Mouse (Mus musculus) neural tube, embryonic 15.5 days (tissue): ENCODE data around the gene Zfp318. TPM values are rescaled to one million over a fixed set of nuclear protein-coding genes. Genes with fewer than 3 reads are reported as not detected.
A peak's percentile ranks its signal among the peaks of the same experiment; 100 is the strongest.

ENCODE experiments used
- ATAC-seq: fragments of 200-750 bp; cut with Nextera tagmentation; 2 replicates; pipeline ENCODE4 v1.8.0; 2017; ENCODE audit warnings: mild to moderate bottlenecking, moderate TSS enrichment, moderate library complexity; ENCODE audit not compliant: low FRiP score
- H3K27ac ChIP-seq: fragments of 300-500 bp; sonication (generic); replicated peaks from 2 replicates; pipeline ENCODE4 v1.5.1; 2015; ENCODE audit warnings: mild to moderate bottlenecking, inconsistent platforms
- H3K27me3 ChIP-seq: fragments of 300-500 bp; sonication (generic); replicated peaks from 2 replicates; pipeline ENCODE4 v1.6.1; 2015; ENCODE audit warnings: inconsistent platforms
- H3K36me3 ChIP-seq: fragments of 300-500 bp; sonication (generic); 2 replicates; pipeline ENCODE4 v1.6.1; 2015; ENCODE audit warnings: inconsistent platforms
- H3K4me1 ChIP-seq: fragments of 300-500 bp; sonication (generic); 2 replicates; pipeline ENCODE4 v1.6.1; 2015; ENCODE audit warnings: inconsistent platforms
- H3K4me2 ChIP-seq: fragments of 300-500 bp; sonication (generic); 2 replicates; pipeline ENCODE4 v1.6.1; 2015; ENCODE audit warnings: inconsistent platforms, mild to moderate bottlenecking, moderate library complexity
- H3K4me3 ChIP-seq: fragments of 300-500 bp; sonication (generic); replicated peaks from 2 replicates; pipeline ENCODE4 v1.5.1; 2015; ENCODE audit warnings: mild to moderate bottlenecking, inconsistent platforms
- H3K9ac ChIP-seq: fragments of 300-500 bp; sonication (generic); replicated peaks from 2 replicates; pipeline ENCODE4 v1.6.1; 2015; ENCODE audit warnings: mild to moderate bottlenecking, inconsistent platforms
- H3K9me3 ChIP-seq: fragments of 300-500 bp; sonication (generic); replicated peaks from 2 replicates; pipeline ENCODE4 v1.6.1; 2016; ENCODE audit warnings: inconsistent platforms
- WGBS: fragments of 180-500 bp; shearing (Covaris S2); methylation state at CpG from one replicate; pipeline ENCODE4 v1.1.7; 2015; ENCODE audit warnings: mixed read lengths; 5-methylcytosine and 5-hydroxymethylcytosine counted together
- polyA plus RNA-seq: library from polyadenylated mRNA; unstranded; fragments of >200 nt; fragmentation: Nextera tagmentation; extraction: Ambion mirVana; gene quantifications from 2 replicates; pipeline ENCODE4 v1.2.1, GENCODE M21; 2015

Zfp318 gene
- polyA plus RNA-seq, 1 experiment from 2014 or later: 19.9 TPM

DNA sequence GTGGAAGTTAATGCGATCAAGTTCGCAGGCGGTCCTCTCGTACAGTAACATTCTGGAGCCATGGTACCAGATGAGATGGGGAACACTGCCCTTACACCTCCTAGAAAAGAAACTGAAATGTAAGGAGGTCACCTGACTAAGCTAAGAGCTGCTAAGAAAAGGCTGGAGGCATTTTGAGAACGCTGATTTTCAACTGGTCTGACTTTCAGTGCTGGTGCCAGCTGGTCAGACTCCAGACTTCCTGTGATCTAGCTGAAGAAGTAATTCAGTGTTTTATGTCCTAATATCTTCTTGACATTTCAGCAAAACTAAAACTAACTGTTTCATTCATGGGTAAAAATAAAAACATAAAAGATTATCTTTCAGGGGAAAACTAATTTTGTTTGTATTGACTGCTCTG, 35.1 kb downstream of the Zfp318 start:
- ATAC-seq: no peak
- no peak overlapping the region for H3K4me2 ChIP-seq

DNA sequence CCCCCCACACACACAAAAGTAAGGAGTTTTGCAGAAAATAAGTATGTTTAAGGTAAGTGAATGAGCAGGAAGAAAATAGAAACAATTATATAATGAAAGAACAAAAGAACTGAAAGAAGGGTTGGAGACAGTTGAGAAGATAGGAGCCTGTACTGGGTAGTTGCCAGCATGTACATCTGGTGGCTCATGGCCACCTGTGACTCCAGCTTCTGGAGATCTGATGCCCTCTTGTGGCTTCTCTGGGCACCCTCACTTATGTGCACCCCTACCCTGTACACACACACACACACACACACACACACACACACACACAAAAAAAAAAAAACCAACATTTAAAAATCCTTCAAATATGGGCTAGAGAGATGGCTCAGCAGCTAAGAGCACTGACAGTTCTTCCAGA, 36.2 kb downstream of the Zfp318 start:
- no peak overlapping the region for H3K4me3 ChIP-seq
- H3K36me3 ChIP-seq: peaks cover 20% of the 10 kb centered on the region
- no peak overlapping the region for H3K4me2 ChIP-seq
- no peak overlapping the region for H3K27ac ChIP-seq
- no peaks in the 10 kb centered on the region for H3K4me1 ChIP-seq
- H3K27me3 ChIP-seq: no peaks in the 10 kb centered on the region
- no peak for ATAC-seq
- H3K9ac ChIP-seq: no peak overlapping the region
- H3K9me3 ChIP-seq: no peaks in the 10 kb centered on the region

More for the DNA sequence above, 35.1 kb downstream of the Zfp318 start:
- H3K4me3 ChIP-seq: no peak overlapping the region
- H3K27ac ChIP-seq: no peak overlapping the region
- H3K27me3 ChIP-seq: no peaks in the 10 kb centered on the region
- no peaks in the 10 kb centered on the region for H3K4me1 ChIP-seq
- WGBS: 74% methylated on average over 5 of the region's 5 CpGs
- H3K9ac ChIP-seq: no peak overlapping the region
- no peaks in the 10 kb centered on the region for H3K9me3 ChIP-seq
- peaks cover 28% of the 10 kb centered on the region for H3K36me3 ChIP-seq

DNA sequence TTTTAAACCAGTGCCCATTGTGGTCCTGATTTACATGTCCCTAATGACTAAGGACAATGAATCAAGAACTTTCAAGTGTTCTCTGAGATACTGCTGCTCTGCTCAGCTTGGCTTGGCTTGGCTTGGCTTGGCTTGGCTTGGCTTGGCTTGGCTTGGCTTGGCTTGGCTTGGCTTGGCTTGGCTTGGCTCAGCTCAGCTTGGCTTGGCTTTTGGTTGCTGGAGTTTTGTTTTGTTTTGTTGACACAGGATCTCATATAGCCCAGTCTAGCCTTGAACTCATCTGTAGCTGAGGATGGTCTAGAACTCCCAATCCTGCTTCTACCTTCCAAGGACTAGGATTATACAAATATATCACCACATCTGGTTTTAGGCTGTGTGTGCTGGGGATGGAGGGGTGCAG, 43.0 kb downstream of the Zfp318 start:
- no peaks in the 10 kb centered on the region for H3K9me3 ChIP-seq
- peaks cover 11% of the 10 kb centered on the region for H3K36me3 ChIP-seq
- H3K4me1 ChIP-seq: no peaks in the 10 kb centered on the region
- no peak for ATAC-seq
- no peak overlapping the region for H3K4me2 ChIP-seq
- H3K4me3 ChIP-seq: no peak overlapping the region
- H3K27me3 ChIP-seq: no peaks in the 10 kb centered on the region
- H3K27ac ChIP-seq: no peak overlapping the region
- H3K9ac ChIP-seq: no peak overlapping the region

- no peak within 1 kb of the TSS for H3K27ac ChIP-seq
- WGBS: 11% methylated on average over 18 of the region's 18 CpGs
- H3K4me1 ChIP-seq: peaks cover 3% of the 10 kb centered on the region; the same call in 1 of the 2 replicates
- no peak for ATAC-seq
- peak within 1 kb of the TSS; percentile 37 for H3K4me2 ChIP-seq
- H3K36me3 ChIP-seq: peaks cover 11% of the 10 kb centered on the region
- no peak within 1 kb of the TSS for H3K9ac ChIP-seq
- no peak within 1 kb of the TSS for H3K4me3 ChIP-seq
- no peaks in the 10 kb centered on the region for H3K9me3 ChIP-seq
- H3K27me3 ChIP-seq: no peaks in the 10 kb centered on the region
Observed at GRCm38 (mm10) chr17:46428761-46429414, 45.4 kb downstream of the Zfp318 start, which contains the start of gene Crip3. Gene Crip3, plus strand, starts transcription at chr17:46428926.

- Histone ChIP-seq H3K36me3 (no peaks in the 10 kb centered on the region), H3K4me3 (0 out of 2 replicates have a peak overlapping the region, but pooled peaks have one; percentile 1), H3K27ac (no peak overlapping the region), H3K4me1 (peaks cover 11% of the 10 kb centered on the region), H3K9ac (no peak overlapping the region), H3K9me3 (no peaks in the 10 kb centered on the region), H3K27me3 (0 out of 2 replicates have a peak, but pooled peaks cover 6% of the 10 kb centered on the region), H3K4me2 (peak overlapping the region; percentile 38)
- ATAC-seq: no peak
- WGBS: 2% methylated on average over 17 of the region's 17 CpGs
Observed at GRCm38 (mm10) chr17:46433627-46434026, 50.1 kb downstream of the Zfp318 start.

DNA sequence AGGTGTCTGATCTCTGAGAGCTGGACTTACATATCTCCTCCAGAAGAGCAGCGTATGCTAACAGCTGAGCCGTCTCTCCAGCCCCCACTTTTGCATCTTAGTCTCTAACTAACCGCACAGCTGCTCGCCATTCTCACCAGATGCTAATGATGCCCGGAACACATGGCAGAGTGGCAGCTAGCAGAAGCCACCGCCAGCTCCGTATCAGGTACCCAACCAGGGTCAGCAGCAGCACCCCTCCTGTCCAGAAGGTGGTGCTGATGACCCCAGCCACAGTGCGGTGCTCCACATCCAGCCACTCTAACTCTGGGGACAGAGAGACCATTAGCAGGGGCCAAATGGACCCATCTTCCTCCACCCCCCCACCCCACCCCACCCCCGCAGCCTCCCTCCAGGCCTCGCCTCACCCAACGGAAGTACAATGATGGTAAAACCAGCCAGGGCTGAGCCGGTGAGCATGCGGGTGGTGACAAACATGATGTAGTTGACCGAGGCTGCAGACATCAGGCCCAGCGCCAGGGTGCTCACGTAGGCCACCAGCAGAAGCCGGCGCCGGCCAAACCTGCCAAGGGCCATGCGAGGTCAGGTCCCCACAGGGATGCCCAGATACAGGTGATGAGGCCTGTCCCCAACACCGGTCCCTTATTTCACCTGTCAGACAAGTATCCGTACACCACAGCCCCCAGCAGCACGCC, 53.3 kb downstream of the Zfp318 start:
- no peaks in the 10 kb centered on the region for H3K9me3 ChIP-seq
- no peaks in the 10 kb centered on the region for H3K36me3 ChIP-seq
- H3K4me2 ChIP-seq: peak overlapping the region; percentile 26; the same call in 1 of the 2 replicates
- no peak overlapping the region for H3K4me3 ChIP-seq
- H3K9ac ChIP-seq: no peak overlapping the region
- 0 out of 2 replicates have a peak, but pooled peaks cover 6% of the 10 kb centered on the region for H3K27me3 ChIP-seq
- ATAC-seq: peak; percentile 60
- peaks cover 11% of the 10 kb centered on the region for H3K4me1 ChIP-seq
- H3K27ac ChIP-seq: no peak overlapping the region
- 23% methylated on average over 23 of the region's 23 CpGs for WGBS

DNA sequence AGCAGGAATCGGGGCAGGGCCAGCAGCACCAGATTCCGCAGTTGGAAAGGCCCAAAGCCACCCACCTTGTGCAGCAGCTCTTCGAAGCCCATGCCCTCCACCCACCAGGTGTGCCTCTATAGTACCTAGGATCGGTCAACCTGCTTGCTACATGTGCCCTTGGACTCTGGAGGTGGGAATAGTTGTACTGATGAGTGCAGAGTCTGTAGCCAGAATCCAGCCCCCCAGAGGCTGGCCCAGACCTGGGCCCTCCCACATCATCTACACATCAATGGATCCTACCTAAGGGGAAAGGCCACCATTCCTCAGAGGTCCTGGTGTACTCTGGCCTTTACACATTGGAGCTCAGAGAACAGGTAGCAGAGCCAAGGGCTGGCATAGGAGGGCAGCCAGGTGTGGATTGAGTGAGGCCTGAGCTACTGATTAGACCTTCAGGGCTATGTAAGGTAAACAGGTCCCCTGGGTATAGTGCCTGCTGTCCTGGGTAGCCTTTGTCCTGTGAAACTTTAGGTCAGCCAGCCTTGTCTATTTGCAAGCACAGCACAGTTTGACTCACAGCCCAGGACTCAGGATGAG, 54.9 kb downstream of the Zfp318 start, which contains the start of gene Slc22a7:
Gene Slc22a7, minus strand, starts transcription at position 160 of the 576 bp plus-strand sequence.
- Histone ChIP-seq H3K27ac (no peak within 1 kb of the TSS), H3K4me1 (peaks cover 11% of the 10 kb centered on the region), H3K9me3 (no peaks in the 10 kb centered on the region), H3K9ac (no peak within 1 kb of the TSS), H3K27me3 (peaks cover 14% of the 10 kb centered on the region; the same call in 1 of the 2 replicates), H3K36me3 (no peaks in the 10 kb centered on the region), H3K4me2 (no peak within 1 kb of the TSS), H3K4me3 (no peak within 1 kb of the TSS)
- 77% methylated on average over 4 of the region's 4 CpGs for WGBS
- ATAC-seq: no peak

- H3K4me3 ChIP-seq: no peak overlapping the region
- no peak overlapping the region for H3K27ac ChIP-seq
- WGBS: 95% methylated on average over 10 of the region's 10 CpGs
Observed at GRCm38 (mm10) chr17:46439176-46439575, 55.6 kb downstream of the Zfp318 start.

GRCm38 (mm10) chr17:46444839-46445579, 61.5 kb downstream of the Zfp318 start:
- H3K9ac ChIP-seq: no peak overlapping the region
- H3K4me2 ChIP-seq: peak overlapping the region; percentile 46

More at GRCm38 (mm10) chr17:46439176-46439575, 55.6 kb downstream of the Zfp318 start:
- Histone ChIP-seq H3K4me1 (peaks cover 7% of the 10 kb centered on the region; the same call in 1 of the 2 replicates), H3K27me3 (peaks cover 21% of the 10 kb centered on the region), H3K9me3 (no peaks in the 10 kb centered on the region), H3K36me3 (no peaks in the 10 kb centered on the region), H3K9ac (no peak overlapping the region), H3K4me2 (no peak overlapping the region)
- no peak for ATAC-seq

DNA sequence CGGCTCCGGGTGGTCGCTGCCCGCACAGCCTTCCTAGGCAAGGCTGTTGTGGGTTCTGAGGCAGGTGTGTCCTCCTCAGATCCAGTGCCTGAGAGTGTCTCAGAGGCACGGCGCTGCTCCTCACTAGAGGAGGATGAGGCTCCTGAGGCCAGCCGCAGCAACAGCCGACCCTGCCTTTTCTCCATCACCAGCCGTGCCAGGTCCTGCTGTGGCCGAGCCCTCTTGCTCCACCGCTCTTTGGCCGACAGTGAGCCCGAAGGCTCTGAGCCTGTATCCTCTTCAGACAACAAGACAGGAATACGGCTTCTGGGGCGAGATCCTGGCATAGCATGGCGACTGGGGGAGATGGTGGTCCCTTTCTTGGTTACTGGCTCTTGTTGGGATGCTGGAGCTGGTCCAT, 62.7 kb downstream of the Zfp318 start:
- H3K27me3 ChIP-seq: peaks cover 49% of the 10 kb centered on the region
- peaks cover 13% of the 10 kb centered on the region for H3K36me3 ChIP-seq
- H3K4me1 ChIP-seq: peaks cover 5% of the 10 kb centered on the region; the same call in 1 of the 2 replicates
- no peak overlapping the region for H3K9ac ChIP-seq
- no peaks in the 10 kb centered on the region for H3K9me3 ChIP-seq
- no peak for ATAC-seq
- H3K4me2 ChIP-seq: no peak overlapping the region
- H3K4me3 ChIP-seq: no peak overlapping the region
- no peak overlapping the region for H3K27ac ChIP-seq
- 91% methylated on average over 16 of the region's 16 CpGs for WGBS

More at GRCm38 (mm10) chr17:46444839-46445579, 61.5 kb downstream of the Zfp318 start:
- Histone ChIP-seq H3K4me3 (no peak overlapping the region; the same call in 1 of the 2 replicates), H3K36me3 (peaks cover 13% of the 10 kb centered on the region), H3K9me3 (no peaks in the 10 kb centered on the region), H3K27me3 (peaks cover 49% of the 10 kb centered on the region), H3K4me1 (peaks cover 5% of the 10 kb centered on the region; the same call in 1 of the 2 replicates), H3K27ac (no peak overlapping the region)
- 6% methylated on average over 50 of the region's 50 CpGs for WGBS
- ATAC-seq: no peak

DNA sequence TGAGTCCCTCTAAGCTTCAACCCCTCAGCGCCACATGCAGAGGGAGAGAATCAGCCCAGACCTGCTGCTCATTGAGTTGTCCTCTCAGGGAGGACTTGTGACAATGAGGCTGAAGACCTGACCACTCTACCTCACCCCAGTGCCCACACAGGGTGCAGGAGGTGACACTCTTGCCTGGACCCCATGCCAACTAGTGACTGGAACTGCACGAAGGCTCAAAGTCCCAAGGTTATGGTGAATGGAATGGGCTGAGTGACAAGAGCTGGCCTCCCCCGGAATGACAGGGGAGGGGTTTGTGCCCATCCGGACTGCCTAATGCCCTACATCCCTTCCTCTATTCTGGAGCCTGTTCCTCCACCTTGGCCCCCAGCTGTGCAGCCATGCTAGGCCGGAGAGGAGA, 69.2 kb downstream of the Zfp318 start:
- H3K36me3 ChIP-seq: no peaks in the 10 kb centered on the region
- no peak overlapping the region for H3K9ac ChIP-seq
- WGBS: 37% methylated on average over 5 of the region's 5 CpGs
- H3K4me3 ChIP-seq: no peak overlapping the region
- peaks cover 13% of the 10 kb centered on the region; the same call in 1 of the 2 replicates for H3K27me3 ChIP-seq
- H3K4me1 ChIP-seq: peaks cover 39% of the 10 kb centered on the region
- no peak overlapping the region for H3K4me2 ChIP-seq
- H3K9me3 ChIP-seq: no peaks in the 10 kb centered on the region
- ATAC-seq: no peak
- no peak overlapping the region for H3K27ac ChIP-seq
